Comparison of ENCODE assay signal across 9 mouse cellular contexts in the genomic region with DNA sequence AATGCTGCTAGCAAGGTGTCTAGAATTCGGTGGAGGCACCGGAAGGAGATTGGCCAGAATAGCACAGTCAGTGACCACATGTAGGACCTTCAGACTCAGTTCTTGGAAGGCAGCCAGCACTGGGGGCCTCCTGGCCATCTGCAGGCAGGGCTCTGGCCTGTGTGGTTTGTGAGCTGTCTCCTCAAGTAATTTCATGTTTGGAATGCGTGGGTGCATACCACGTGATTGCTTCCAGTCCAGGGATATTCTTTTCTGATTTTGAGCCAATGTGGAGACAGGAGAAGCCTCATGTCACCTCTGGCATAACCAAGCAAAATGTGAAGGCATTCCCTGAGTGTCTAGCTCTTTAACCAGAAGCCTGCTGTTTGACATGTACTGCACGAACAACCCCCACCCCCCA. TPM values are rescaled to one million over a fixed set of nuclear protein-coding genes. Genes with fewer than 3 reads are reported as not detected.
DNase-seq lines count a peak whose midpoint lies in the region; ATAC-seq and TF ChIP-seq lines count a peak whose summit lies in the region.
"Had no signal": no experiment of that assay in that cellular context is flagged by ENCODE, and none has a peak within 500 bp of the region (broad histone marks: within the 10 kb centered on the region; RNA-seq: fewer than 3 reads in every experiment).

No protein-coding gene starts in this region.

- no peaks in the 10 kb centered on the region for H3K9me3 ChIP-seq in embryonic facial prominence, embryonic 12.5 days
- no peaks in the 10 kb centered on the region for H3K9me3 ChIP-seq in liver, embryonic 11.5 days (ENCODE audit: control insufficient read depth, low read length)
- no peaks in the 10 kb centered on the region for H3K9me3 ChIP-seq in forebrain, postnatal 0 days (ENCODE audit: low read length)

- peak; percentile 66 for DNase-seq in urinary bladder, postnatal 25 days (ENCODE audit: low spot score)
- DNase-seq in urinary bladder, adult 2 months (ENCODE audit: low spot score), result no peak
- DNase-seq in heart, postnatal 10 days, result peak; percentile 93 to 94
- DNase-seq in liver, embryonic 11.5 days (ENCODE audit: low spot score), result no peak
- DNase-seq in urinary bladder, postnatal 36 days (ENCODE audit: low spot score in 2 of 2), result peak; percentile 23 to 53
- no peak for DNase-seq in forebrain, postnatal 0 days

- no peak overlapping the region for H3K9ac ChIP-seq in embryonic facial prominence, embryonic 12.5 days
- H3K9ac ChIP-seq in liver, embryonic 11.5 days (ENCODE audit: low read depth, low read length), result no peak overlapping the region
- no peak overlapping the region for H3K9ac ChIP-seq in forebrain, postnatal 0 days

- 32% methylated on average over 5 of the region's 5 CpGs for WGBS in embryonic facial prominence, embryonic 12.5 days
- WGBS in liver, embryonic 11.5 days, result 58% methylated on average over 5 of the region's 5 CpGs
- WGBS in forebrain, postnatal 0 days, result 56% methylated on average over 5 of the region's 5 CpGs

- H3K36me3 ChIP-seq in embryonic facial prominence, embryonic 12.5 days, result no peaks in the 10 kb centered on the region
- no peaks in the 10 kb centered on the region for H3K36me3 ChIP-seq in liver, embryonic 11.5 days (ENCODE audit: control insufficient read depth, insufficient read depth, low read length)
- no peaks in the 10 kb centered on the region for H3K36me3 ChIP-seq in forebrain, postnatal 0 days (ENCODE audit: insufficient read depth)

- no peaks in the 10 kb centered on the region for H3K27me3 ChIP-seq in embryonic facial prominence, embryonic 12.5 days
- no peaks in the 10 kb centered on the region for H3K27me3 ChIP-seq in liver, embryonic 11.5 days (replicated peaks; ENCODE audit: control insufficient read depth, insufficient read depth, low read length)
- no peaks in the 10 kb centered on the region for H3K27me3 ChIP-seq in forebrain, postnatal 0 days (ENCODE audit: insufficient read depth, low read length)

- TF ChIP-seq CTCF in forebrain, postnatal 0 days (IDR thresholded peaks at IDR 0.05; ENCODE audit: low read depth), result no peak

- H3K4me2 ChIP-seq in embryonic facial prominence, embryonic 12.5 days (replicated peaks), result no peak overlapping the region
- no peak overlapping the region for H3K4me2 ChIP-seq in liver, embryonic 11.5 days
- no peak overlapping the region for H3K4me2 ChIP-seq in forebrain, postnatal 0 days (ENCODE audit: low read depth)

- ATAC-seq in embryonic facial prominence, embryonic 12.5 days (ENCODE audit: insufficient number of reproducible peaks, insufficient read depth, low FRiP score, low TSS enrichment), result 0 out of 2 replicates have a peak, but pooled peaks have one; percentile 43
- peak; percentile 56; the same call in 1 of the 2 replicates for ATAC-seq in liver, embryonic 11.5 days (replicated peaks; ENCODE audit: low FRiP score)
- ATAC-seq in forebrain, postnatal 0 days, result no peak
- no peak for ATAC-seq in activated CD4-positive, CD25-positive, alpha-beta regulatory T cell, adult 4 months

- peak overlapping the region; percentile 84; the same call in 1 of the 2 replicates for H3K27ac ChIP-seq in embryonic facial prominence, embryonic 12.5 days
- no peak overlapping the region for H3K27ac ChIP-seq in liver, embryonic 11.5 days (ENCODE audit: low read depth, low read length)
- H3K27ac ChIP-seq in forebrain, postnatal 0 days (ENCODE audit: low read depth, low read length), result no peak overlapping the region

- H3K4me3 ChIP-seq in embryonic facial prominence, embryonic 12.5 days, result no peak overlapping the region
- H3K4me3 ChIP-seq in liver, embryonic 11.5 days (ENCODE audit: low read depth, low read length), result no peak overlapping the region
- H3K4me3 ChIP-seq in forebrain, postnatal 0 days (ENCODE audit: low read depth, low read length), result no peak overlapping the region

- intact Hi-C loops in heart, postnatal 10 days (cut with DNase I), result loop anchor here (1.0 to 2.0 kb wide), 2 partner anchors 16 to 25 kb away; no protein-coding TSS in a partner anchor

- peaks cover 29% of the 10 kb centered on the region for H3K4me1 ChIP-seq in embryonic facial prominence, embryonic 12.5 days
- H3K4me1 ChIP-seq in liver, embryonic 11.5 days (replicated peaks; ENCODE audit: control insufficient read depth, insufficient read depth, low read length), result no peaks in the 10 kb centered on the region
- H3K4me1 ChIP-seq in forebrain, postnatal 0 days (ENCODE audit: insufficient read depth), result no peaks in the 10 kb centered on the region

RNA-seq across cellular contexts. Expression of gene Htra1, which starts 28.8 kb away (rescaled TPM):
- polyA plus RNA-seq in urinary bladder, adult 2 months (2012; rRNA removed), result 184 and 275 TPM in 2 replicates
- polyA plus RNA-seq in embryonic facial prominence, embryonic 12.5 days (2016; fragmentation: Nextera tagmentation; extraction: Ambion mirVana), result 11.6 and 16.2 TPM in 2 replicates
- total RNA-seq in heart, postnatal 10 days (2021), result 100 to 1,000 TPM; 176 to 209 TPM
- 1.2 and 3.3 TPM in 2 replicates for polyA plus RNA-seq in liver, embryonic 11.5 days (2014; fragmentation: Nextera tagmentation; extraction: Ambion mirVana)
- total RNA-seq in forebrain, postnatal 0 days (2014; rRNA removed), result 30.4 and 36.2 TPM in 2 replicates
- 31.7 and 37.3 TPM in 2 replicates for polyA plus RNA-seq in forebrain, postnatal 0 days (2015; fragmentation: Nextera tagmentation; extraction: Ambion mirVana)
- polyA plus RNA-seq in activated CD4-positive, CD25-positive, alpha-beta regulatory T cell, adult 4 months (2017; shearing (Covaris generic)), result under 1 TPM in 1 of 2 experiments, not detected in 1; 0.21 TPM
- total RNA-seq: neutrophil, adult 5-6 weeks had no signal

Comparison
In these comparisons a context has a peak if more than half of its experiments do, and no peak if none do; other contexts are left out.
1. DNase-seq: peak in urinary bladder, postnatal 25 days (single experiment), heart, postnatal 10 days (2 of 2) and urinary bladder, postnatal 36 days (2 of 2); none in urinary bladder, adult 2 months (single experiment), liver, embryonic 11.5 days (single experiment) and forebrain, postnatal 0 days (single experiment).
2. ATAC-seq: peak in embryonic facial prominence, embryonic 12.5 days (single experiment) and liver, embryonic 11.5 days (single experiment); none in forebrain, postnatal 0 days (single experiment) and activated CD4-positive, CD25-positive, alpha-beta regulatory T cell, adult 4 months (single experiment).